Mouse (Mus musculus): ENCODE measurements around the gene Slc29a2.

Slc29a2 gene

DNA sequence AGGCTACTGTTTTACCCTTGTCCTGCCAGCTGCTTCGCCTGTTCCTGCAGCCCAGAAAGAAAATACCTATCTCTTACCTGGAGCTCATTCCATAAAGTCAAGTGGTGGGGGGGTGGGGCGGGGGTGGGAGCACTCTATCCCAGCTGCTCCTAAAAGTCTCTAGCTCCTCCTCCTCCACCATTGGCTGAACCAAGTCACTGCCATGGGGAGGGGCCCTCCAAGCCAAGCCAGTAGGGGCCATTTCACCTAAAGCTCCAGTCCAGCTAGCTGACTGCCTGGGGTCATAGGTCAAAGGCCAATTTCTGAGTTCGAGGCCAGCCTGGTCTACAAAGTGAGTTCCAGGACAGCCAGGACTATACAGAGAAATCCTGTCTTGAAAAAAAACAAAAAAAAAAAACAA lies 9.0 kb downstream of the Slc29a2 start:
- no peak for DNase-seq (ENCODE audit: low spot score)

DNA sequence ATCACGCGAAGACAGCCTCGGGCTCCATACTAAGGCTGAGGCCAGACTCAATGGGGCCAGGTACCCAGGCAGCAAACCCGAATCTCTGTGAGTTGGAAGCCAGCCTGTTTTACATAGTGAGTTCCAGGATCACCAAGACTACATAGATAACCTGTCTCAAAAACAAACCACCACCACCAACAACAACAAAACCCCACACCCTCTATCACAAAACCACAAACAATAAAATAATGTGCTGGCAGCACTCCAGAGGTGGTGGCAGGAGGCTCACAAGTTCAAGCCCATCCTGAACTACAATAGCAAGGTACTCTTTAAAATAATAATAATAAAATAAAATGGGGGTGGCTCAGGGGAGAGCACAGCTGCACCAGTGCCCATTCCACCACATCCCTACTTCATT lies 12.9 kb downstream of the Slc29a2 start:
- no peak for DNase-seq (ENCODE audit: low spot score)

DNA sequence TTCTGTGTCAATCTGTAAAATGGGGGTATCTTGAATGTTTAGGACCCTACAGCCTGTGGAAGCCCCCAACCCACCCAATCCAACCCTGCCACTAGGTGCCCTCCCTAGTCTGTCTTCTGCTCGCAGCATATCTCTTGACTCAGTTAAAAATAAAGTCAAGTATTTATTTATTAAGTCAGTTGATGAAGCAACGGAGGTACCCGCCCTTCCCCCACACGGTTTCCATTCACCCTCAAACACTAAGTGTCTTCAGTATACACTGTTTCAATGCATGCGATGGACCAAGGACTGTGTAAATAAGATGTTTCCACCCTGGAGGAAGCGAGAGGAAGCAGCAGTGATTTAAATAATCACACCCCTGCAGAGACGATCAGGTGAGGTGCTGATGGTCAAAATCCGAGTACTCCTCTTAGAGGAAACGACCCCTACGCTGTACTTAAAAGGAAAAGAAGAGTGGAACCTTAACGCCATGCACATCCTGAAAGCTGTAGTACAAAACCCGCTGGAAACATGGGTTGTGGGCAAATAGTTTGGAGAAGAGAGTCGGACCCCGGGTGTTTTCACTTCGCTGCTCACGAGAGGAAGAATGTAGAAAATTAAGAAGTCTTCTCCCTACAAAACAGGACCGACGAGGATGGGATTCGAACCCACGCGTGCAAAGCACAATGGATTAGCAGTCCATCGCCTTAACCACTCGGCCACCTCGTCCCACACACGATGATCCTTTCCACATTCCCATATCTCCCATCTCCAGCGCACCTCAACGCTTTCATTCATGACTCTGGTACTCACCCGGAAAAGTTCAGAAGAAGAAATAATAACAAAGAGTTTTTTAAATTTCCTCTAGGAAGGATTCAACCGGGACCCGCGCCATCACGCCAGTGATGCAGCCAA lies 14.3 kb downstream of the Slc29a2 start:
- DNase-seq (ENCODE audit: low spot score): peak; percentile 85

- DNase-seq (ENCODE audit: low spot score): peak; percentile 89
Observed at GRCm38 (mm10) chr19:5038709-5039156, 15.1 kb downstream of the Slc29a2 start, which contains the start of the genes B4gat1 and AC124502.3. Gene B4gat1 (plus strand): TSS chr19:5038826. Gene AC124502.3 (plus strand): TSS chr19:5038891.

- DNase-seq (ENCODE audit: low spot score): no peak
Observed at GRCm38 (mm10) chr19:5039301-5040114, 15.8 kb downstream of the Slc29a2 start.

DNA sequence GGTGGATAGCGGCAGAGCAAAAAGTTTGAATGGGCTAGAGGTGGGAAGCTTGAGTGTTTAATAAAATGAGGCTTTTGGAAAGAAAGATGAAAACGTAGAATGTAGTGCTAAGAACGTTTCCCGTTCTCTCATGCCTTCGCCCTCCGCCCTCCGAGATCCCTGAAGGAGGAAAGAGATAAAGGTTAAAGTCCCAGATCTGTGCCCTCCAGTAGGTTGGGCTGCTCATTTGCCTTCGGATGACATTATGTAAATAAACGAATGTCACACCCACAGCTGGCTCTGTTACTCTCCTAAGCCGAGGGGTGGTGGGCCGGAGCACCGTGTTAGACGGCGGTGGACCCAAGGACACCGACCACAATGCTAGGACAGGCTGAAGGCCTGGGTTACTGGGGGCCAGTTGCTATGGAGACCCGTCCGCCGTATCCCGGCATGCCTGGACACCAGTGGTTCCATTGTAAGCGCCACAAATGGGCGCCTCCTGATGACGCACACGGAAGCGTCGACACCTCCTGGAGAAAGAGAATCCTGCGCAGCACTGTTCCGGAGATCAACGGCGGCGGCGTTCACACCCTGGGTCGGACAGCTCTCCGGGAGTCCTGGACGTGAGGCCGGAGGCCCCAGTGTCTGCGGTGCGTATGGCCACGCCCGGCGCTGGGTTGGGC lies 17.3 kb downstream of the Slc29a2 start, which contains the start of gene Brms1:
Gene Brms1 (plus strand): TSS at position 493 of the 662 bp plus-strand sequence.
- peak; percentile 94 for DNase-seq (ENCODE audit: low spot score)

- no peak for DNase-seq (ENCODE audit: low spot score)
Observed at GRCm38 (mm10) chr19:5041588-5041987, 17.9 kb downstream of the Slc29a2 start.

GRCm38 (mm10) chr19:5045531-5045930 lies 21.9 kb downstream of the Slc29a2 start:
- DNase-seq (ENCODE audit: low spot score): no peak

DNA sequence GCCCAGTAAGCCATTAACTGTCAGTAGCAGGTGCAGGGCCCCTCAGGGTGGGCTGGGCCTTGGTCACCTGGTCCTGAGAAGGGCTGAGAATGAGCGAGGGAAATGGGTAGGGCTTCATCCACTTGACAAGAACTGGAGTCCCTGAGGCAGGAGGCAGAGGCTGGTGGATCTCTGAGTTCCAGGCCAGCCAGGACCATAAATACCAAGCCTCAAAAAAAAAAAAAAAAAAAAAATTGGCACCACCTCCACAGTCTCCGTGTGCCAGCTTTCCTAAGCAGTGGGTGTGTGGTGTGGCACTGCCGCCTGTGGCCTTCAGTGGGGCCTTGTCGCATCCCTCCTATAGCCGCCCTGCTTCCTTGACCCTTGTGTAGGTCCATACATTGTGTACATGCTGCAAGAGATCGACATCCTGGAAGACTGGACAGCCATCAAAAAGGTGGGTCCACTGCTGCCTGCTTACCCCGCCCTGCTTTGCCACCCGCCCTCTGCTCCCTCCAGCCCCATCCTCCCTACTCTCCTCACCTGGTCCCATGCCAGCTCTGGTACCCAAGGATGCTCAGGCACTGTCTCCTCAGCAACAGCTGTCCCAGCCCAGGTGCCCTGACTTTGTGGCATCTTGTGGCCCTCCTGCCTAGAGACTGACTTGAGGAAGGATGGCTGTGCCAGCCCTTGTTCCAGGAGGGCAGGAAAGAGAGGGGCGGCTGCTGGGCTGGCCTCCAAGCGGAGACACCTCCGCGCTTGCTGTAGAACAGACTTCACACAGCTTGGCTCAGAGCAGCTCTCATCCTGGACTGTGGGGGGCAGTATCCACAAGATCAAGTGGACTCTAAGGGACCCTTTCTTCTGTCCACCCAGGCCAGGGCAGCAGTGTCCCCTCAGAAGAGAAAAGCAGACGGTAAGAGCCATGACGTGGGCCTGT lies 24.7 kb downstream of the Slc29a2 start:
- peak; percentile 67 for DNase-seq (ENCODE audit: low spot score)

- DNase-seq (ENCODE audit: low spot score): no peak
Observed at GRCm38 (mm10) chr19:5049325-5049724, 25.7 kb downstream of the Slc29a2 start.

- peak; percentile 78 for DNase-seq (ENCODE audit: low spot score)
Observed at GRCm38 (mm10) chr19:5050047-5050905, 26.6 kb downstream of the Slc29a2 start, which contains the start of gene Rin1. Gene Rin1 (plus strand): TSS chr19:5050481.

DNA sequence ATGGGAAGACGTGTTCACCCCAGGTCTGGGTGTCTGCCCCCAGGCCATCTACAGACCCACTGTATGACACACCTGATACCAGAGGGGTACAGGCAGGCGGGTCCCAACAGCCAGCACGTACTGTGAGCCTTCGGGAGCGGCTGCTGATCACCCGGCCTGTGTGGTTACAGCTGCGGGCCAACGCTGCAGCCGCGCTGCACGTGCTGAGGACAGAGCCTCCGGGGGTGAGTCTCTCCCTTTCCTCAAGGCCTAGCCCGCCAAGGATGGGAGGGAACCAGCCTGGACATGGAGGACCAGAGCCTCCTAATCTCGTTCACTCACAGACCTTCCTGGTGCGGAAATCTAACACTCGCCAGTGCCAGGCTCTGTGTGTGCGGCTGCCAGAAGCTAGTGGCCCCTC lies 27.4 kb downstream of the Slc29a2 start:
- no peak for DNase-seq (ENCODE audit: low spot score)

DNA sequence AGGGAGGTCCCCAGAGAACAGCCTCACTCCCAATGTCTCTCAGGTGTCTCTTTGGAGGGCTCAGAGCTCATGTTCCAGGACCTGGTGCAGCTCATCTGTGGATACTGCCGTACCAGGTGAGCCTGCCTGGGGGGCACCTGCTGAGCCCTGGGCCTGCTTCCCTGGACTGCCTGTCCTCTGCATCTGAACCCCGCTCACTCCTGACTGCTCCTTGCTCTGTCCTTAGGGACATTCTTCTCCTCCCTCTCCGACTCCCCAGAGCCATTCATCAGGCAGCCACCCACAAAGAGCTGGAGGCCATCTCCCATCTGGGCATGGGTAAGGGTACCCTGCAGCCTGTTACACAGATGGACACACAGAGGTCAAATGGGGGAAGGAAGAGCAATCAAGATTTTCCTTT lies 27.9 kb downstream of the Slc29a2 start:
- no peak for DNase-seq (ENCODE audit: low spot score)

- DNase-seq (ENCODE audit: low spot score): no peak
Observed at GRCm38 (mm10) chr19:5052166-5052822, 28.6 kb downstream of the Slc29a2 start.

GRCm38 (mm10) chr19:5052853-5053252 lies 29.2 kb downstream of the Slc29a2 start:
- no peak for DNase-seq (ENCODE audit: low spot score)

- peak; percentile 63 for DNase-seq (ENCODE audit: low spot score)
Observed at GRCm38 (mm10) chr19:5053909-5054308, 30.2 kb downstream of the Slc29a2 start.

- DNase-seq (ENCODE audit: low spot score): no peak
Observed at GRCm38 (mm10) chr19:5056251-5056650, 32.6 kb downstream of the Slc29a2 start.

GRCm38 (mm10) chr19:5057876-5058775 lies 34.5 kb downstream of the Slc29a2 start:
- DNase-seq (ENCODE audit: low spot score): no peak

Data from layer of hippocampus, adult 11-12 months (tissue).